Mouse (Mus musculus) liver, embryonic 14.5 days (tissue): Measurements from ENCODE around the gene Scn2b.

Experiments used
- CTCF ChIP-seq: IDR thresholded peaks from 2 replicates; pipeline ENCODE4 v1.5.1; 2016; ENCODE audit warnings: antibody characterized with exemption, low read depth, control low read depth
- EP300 ChIP-seq: IDR thresholded peaks from 2 replicates; pipeline ENCODE4 v1.6.1; 2016; ENCODE audit warnings: antibody characterized with exemption, low read depth

DNA sequence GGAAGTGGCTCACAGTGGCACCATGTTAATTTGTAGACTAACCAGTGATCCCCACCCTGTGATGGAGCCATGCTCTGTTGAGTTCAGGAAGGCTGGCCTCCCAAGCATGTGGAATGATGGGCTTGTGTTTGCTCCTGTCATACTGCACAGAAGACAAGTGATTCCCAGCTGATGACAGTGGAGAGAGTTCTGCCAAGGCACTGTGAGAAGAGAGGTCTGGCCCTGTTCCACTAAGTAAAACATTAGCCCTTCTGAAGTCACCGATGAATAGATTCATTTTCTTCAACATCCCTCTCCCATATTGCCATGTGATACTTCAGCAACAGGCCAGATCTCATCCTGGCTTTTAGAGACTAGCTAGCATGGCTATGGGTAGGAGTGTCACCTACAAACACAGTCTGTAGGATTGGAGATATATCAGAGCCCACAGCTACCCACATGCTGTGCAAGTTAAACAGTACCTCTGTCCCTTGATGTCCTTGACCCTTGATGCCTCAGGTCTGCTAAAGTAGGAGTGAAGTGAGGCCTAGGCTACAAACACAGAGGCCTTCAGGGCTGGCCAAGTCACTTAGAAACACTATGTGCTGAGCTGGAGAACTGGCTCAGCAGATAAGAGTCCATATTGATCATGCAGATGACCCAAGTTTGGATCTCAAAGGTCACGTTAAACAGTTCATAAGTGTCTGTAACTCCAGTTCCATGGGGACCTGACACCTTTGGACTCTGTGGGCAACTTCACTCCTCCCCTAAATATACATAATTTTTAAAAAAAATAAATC is 11.8 kb upstream of the Scn2b start:
- no peak for TF ChIP-seq EP300
- no peak for TF ChIP-seq CTCF
